Mouse (Mus musculus): ENCODE data around the gene Gm4871. TPM values are rescaled to one million over a fixed set of nuclear protein-coding genes. Genes with fewer than 3 reads are reported as not detected.

The Gm4871 gene
- polyA plus RNA-seq, 1 experiment from 2014 or later, result not detected

DNA sequence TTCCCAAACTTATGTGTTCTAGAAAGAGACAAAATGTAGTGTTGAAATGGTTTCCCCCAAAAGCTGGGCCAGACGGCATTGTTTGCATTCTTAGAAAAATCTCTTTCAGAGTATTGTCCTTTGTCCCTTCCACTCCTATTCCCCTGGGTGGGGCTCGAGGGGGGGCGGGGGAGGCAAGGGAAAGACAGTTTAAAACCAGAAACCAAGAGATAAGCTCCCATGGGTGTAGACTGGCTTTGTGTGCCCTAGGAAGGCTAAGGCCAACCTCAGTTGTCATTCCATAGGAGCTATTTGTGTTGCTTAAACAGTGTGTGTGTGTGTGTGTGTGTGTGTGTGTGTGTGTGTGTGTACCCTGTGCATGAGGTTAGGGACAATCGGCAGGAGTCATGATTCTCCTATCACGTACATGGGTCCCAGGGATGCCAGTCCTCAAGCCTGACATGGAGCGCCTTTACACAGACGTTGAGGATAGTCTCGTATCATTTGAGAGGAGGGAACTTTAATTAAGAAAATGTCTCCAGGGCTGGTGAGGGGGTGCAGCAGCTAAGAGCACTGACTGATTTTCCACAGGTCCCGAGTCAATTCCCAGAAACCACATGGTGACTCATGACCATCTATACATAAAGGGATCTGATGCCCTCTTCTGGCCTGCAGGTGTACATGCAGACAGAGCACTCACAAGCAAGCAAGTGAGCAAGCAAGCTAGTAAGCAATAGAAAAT lies 44.1 kb downstream of the Gm4871 start:
- Histone ChIP-seq H3K4me1 (no peaks in the 10 kb centered on the region), H3K9me3 (peaks cover 14% of the 10 kb centered on the region), H3K27ac (replicated peaks) (no peak overlapping the region), H3K27me3 (replicated peaks; ENCODE audit: low read depth, poor library complexity, severe bottlenecking) (no peaks in the 10 kb centered on the region), H3K36me3 (replicated peaks) (no peaks in the 10 kb centered on the region), H3K4me3 (no peak overlapping the region)
- WGBS, result 56% methylated on average over 9 of the region's 9 CpGs
- peak; percentile 43 for DNase-seq (ENCODE audit: low spot score)

DNA sequence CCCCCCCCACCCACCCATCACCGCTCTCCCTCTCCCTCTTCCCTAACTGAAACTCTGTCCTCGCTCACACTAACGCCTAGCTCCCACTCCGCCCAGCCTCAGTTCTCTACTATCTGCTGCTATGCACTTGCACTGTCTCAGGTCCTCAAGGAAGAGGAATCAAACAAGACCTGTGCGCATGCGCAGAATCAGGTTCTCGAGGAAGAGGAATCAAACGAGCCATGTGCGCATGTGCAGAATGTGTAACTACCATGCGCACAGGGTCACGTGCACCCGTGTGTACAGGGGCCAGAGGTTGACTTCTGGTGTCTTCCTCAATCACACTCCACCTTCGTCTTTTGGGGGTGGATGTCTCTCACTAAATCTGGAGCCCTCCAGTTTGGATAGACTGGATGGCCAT lies 45.0 kb downstream of the Gm4871 start:
- 89% methylated on average over 13 of the region's 13 CpGs for WGBS
- no peaks in the 10 kb centered on the region for H3K4me1 ChIP-seq
- H3K36me3 ChIP-seq (replicated peaks), result no peaks in the 10 kb centered on the region
- peaks cover 22% of the 10 kb centered on the region for H3K9me3 ChIP-seq
- no peak for DNase-seq (ENCODE audit: low spot score)
- H3K4me3 ChIP-seq, result no peak overlapping the region
- H3K27ac ChIP-seq (replicated peaks), result no peak overlapping the region
- H3K27me3 ChIP-seq (replicated peaks; ENCODE audit: low read depth, poor library complexity, severe bottlenecking), result no peaks in the 10 kb centered on the region

DNA sequence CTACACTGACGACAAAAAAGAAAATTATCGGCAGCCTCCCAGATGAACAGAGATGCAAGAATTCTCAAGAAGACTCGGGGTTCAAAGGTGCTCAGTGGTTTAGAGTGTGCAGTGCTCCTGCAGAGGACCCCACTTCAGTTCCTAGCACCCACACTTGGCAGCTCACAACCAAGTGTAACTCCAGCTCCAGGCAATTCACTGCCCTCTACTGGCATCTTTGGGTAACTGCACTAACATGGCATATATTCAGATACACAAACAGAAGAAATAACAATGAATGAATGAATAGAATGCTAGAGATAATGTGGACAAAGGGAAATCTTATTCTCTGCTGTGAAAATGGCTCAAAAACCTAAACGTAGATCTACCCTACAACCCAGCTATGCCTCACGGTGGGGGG lies 47.7 kb downstream of the Gm4871 start:
- DNase-seq (ENCODE audit: low spot score), result no peak
- no peaks in the 10 kb centered on the region for H3K36me3 ChIP-seq (replicated peaks)
- H3K27me3 ChIP-seq (replicated peaks; ENCODE audit: low read depth, poor library complexity, severe bottlenecking), result no peaks in the 10 kb centered on the region
- WGBS, result 93% methylated on average over 5 of the region's 5 CpGs
- H3K27ac ChIP-seq (replicated peaks), result no peak overlapping the region
- no peaks in the 10 kb centered on the region for H3K4me1 ChIP-seq
- peaks cover 22% of the 10 kb centered on the region for H3K9me3 ChIP-seq
- H3K4me3 ChIP-seq, result no peak overlapping the region

DNA sequence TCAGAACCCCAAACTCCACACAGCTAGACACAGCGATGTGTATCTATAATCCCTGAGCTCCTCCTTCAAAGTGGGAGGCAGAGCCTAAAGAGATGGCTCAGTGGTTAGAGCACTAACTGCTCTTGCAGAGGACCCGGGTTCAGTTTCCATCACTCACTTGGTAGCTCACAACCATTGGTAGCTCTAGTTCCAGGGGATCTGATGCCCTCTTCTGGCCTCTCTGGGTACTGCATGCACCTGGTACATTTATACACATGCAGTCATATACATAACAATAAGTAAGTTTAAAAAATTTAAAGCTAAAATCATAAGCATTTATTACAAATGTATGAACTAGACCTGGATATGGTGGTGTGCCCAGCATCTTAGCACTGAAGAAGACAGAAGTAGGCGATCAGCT lies 49.3 kb downstream of the Gm4871 start:
- DNase-seq (ENCODE audit: low spot score), result no peak
- no peaks in the 10 kb centered on the region for H3K36me3 ChIP-seq (replicated peaks)
- H3K27me3 ChIP-seq (replicated peaks; ENCODE audit: low read depth, poor library complexity, severe bottlenecking), result no peaks in the 10 kb centered on the region
- 0 out of 2 replicates have a peak, but pooled peaks cover 4% of the 10 kb centered on the region for H3K4me1 ChIP-seq
- 92% methylated on average over 3 of the region's 3 CpGs for WGBS
- no peak overlapping the region for H3K4me3 ChIP-seq
- no peak overlapping the region for H3K27ac ChIP-seq (replicated peaks)
- peaks cover 22% of the 10 kb centered on the region for H3K9me3 ChIP-seq

Other genes starting within 250 kb of the Gm4871 start
- gene Smurf1, start 66.9 kb downstream of the Gm4871 start, polyA plus RNA-seq (2016; fragmentation: Nextera tagmentation; extraction: Ambion mirVana), result 14.5 and 17.0 TPM in 2 replicates
- gene 1700018F24Rik, start 10.2 kb upstream of the Gm4871 start, polyA plus RNA-seq (2016; fragmentation: Nextera tagmentation; extraction: Ambion mirVana), result not detected in 2 replicates
- 122 and 129 TPM in 2 replicates for gene Arpc1a, start 51.1 kb upstream of the Gm4871 start, polyA plus RNA-seq (2016; fragmentation: Nextera tagmentation; extraction: Ambion mirVana)
- 0.06 TPM in 1 of 2 replicates, not detected in the other for gene Kpna7, start 51.3 kb upstream of the Gm4871 start, polyA plus RNA-seq (2016; fragmentation: Nextera tagmentation; extraction: Ambion mirVana)
- 95.4 and 97.9 TPM in 2 replicates for gene Arpc1b, start 81.5 kb upstream of the Gm4871 start, polyA plus RNA-seq (2016; fragmentation: Nextera tagmentation; extraction: Ambion mirVana)
- 144 and 151 TPM in 2 replicates for gene Pdap1, start 107.5 kb upstream of the Gm4871 start, polyA plus RNA-seq (2016; fragmentation: Nextera tagmentation; extraction: Ambion mirVana)
- 249 and 250 TPM in 2 replicates for gene Bud31, start 107.6 kb upstream of the Gm4871 start, polyA plus RNA-seq (2016; fragmentation: Nextera tagmentation; extraction: Ambion mirVana)
- gene Ptcd1, start 134.4 kb upstream of the Gm4871 start, polyA plus RNA-seq (2016; fragmentation: Nextera tagmentation; extraction: Ambion mirVana), result 17.6 and 18.9 TPM in 2 replicates
- 87.0 and 91.9 TPM in 2 replicates for gene Cpsf4, start 134.5 kb upstream of the Gm4871 start, polyA plus RNA-seq (2016; fragmentation: Nextera tagmentation; extraction: Ambion mirVana)
- 523 and 540 TPM in 2 replicates for gene Atp5j2, start 159.3 kb upstream of the Gm4871 start, polyA plus RNA-seq (2016; fragmentation: Nextera tagmentation; extraction: Ambion mirVana)
- 7.1 and 9.0 TPM in 2 replicates for gene Zkscan14, start 169.1 kb upstream of the Gm4871 start, polyA plus RNA-seq (2016; fragmentation: Nextera tagmentation; extraction: Ambion mirVana)
- 17.8 and 19.5 TPM in 2 replicates for gene Zkscan5, start 171.8 kb upstream of the Gm4871 start, polyA plus RNA-seq (2016; fragmentation: Nextera tagmentation; extraction: Ambion mirVana)
- gene Zfp655, start 199.0 kb upstream of the Gm4871 start, polyA plus RNA-seq (2016; fragmentation: Nextera tagmentation; extraction: Ambion mirVana), result 31.2 and 31.4 TPM in 2 replicates
- gene Zscan25, start 247.7 kb upstream of the Gm4871 start, polyA plus RNA-seq (2016; fragmentation: Nextera tagmentation; extraction: Ambion mirVana), result 0.45 and 0.83 TPM in 2 replicates